Mouse (Mus musculus) lung, embryonic 15.5 days (tissue): ENCODE measurements around the gene Proca1. TPM values are rescaled to one million over a fixed set of nuclear protein-coding genes. Genes with fewer than 3 reads are reported as not detected.

Experiments used
- ATAC-seq: fragments of 200-750 bp; cut with Nextera tagmentation; 2 replicates; pipeline ENCODE4 v1.8.0; 2017; ENCODE audit warnings: moderate number of reproducible peaks, borderline replicate concordance; ENCODE audit not compliant: low FRiP score, low TSS enrichment; ENCODE audit errors: extremely low read depth
- H3K27ac ChIP-seq: fragments of 300-500 bp; sonication (generic); 2 replicates; pipeline ENCODE4 v1.5.1; 2015; ENCODE audit warnings: moderate library complexity, mild to moderate bottlenecking, inconsistent platforms
- H3K27me3 ChIP-seq: fragments of 300-500 bp; sonication (generic); 2 replicates; pipeline ENCODE4 v1.6.1; 2015; ENCODE audit warnings: inconsistent platforms
- H3K36me3 ChIP-seq: fragments of 300-500 bp; sonication (generic); 2 replicates; pipeline ENCODE4 v1.6.1; 2015; ENCODE audit warnings: inconsistent platforms
- H3K4me1 ChIP-seq: fragments of 300-500 bp; sonication (generic); 2 replicates; pipeline ENCODE4 v1.6.1; 2015; ENCODE audit warnings: inconsistent platforms
- H3K4me2 ChIP-seq: fragments of 300-500 bp; sonication (generic); 2 replicates; pipeline ENCODE4 v1.6.1; 2015; ENCODE audit warnings: inconsistent platforms, mild to moderate bottlenecking, moderate library complexity
- H3K4me3 ChIP-seq: fragments of 300-500 bp; sonication (generic); 2 replicates; pipeline ENCODE4 v1.5.1; 2015; ENCODE audit warnings: mild to moderate bottlenecking, inconsistent platforms
- H3K9ac ChIP-seq: fragments of 300-500 bp; sonication (generic); 2 replicates; pipeline ENCODE4 v1.6.1; 2015; ENCODE audit warnings: inconsistent platforms
- H3K9me3 ChIP-seq: fragments of 300-500 bp; sonication (generic); 2 replicates; pipeline ENCODE4 v1.6.1; 2016; ENCODE audit warnings: inconsistent platforms
- WGBS: fragments of 180-500 bp; shearing (Covaris S2); methylation state at CpG from one replicate; pipeline ENCODE4 v1.1.7; 2015; 5-methylcytosine and 5-hydroxymethylcytosine counted together
- microRNA-seq: library from miRNA; unstranded; fragments of <30 nt; microRNA quantifications from one replicate; pipeline ENCODE4, GENCODE M21; 2016
- polyA plus RNA-seq: library from polyadenylated mRNA; unstranded; fragments of >200 nt; fragmentation: Nextera tagmentation; extraction: Ambion mirVana; gene quantifications from 2 replicates; pipeline ENCODE4 v1.2.1, GENCODE M21; 2015

The Proca1 gene
- polyA plus RNA-seq, 1 experiment from 2014 or later: 4.7 TPM

DNA sequence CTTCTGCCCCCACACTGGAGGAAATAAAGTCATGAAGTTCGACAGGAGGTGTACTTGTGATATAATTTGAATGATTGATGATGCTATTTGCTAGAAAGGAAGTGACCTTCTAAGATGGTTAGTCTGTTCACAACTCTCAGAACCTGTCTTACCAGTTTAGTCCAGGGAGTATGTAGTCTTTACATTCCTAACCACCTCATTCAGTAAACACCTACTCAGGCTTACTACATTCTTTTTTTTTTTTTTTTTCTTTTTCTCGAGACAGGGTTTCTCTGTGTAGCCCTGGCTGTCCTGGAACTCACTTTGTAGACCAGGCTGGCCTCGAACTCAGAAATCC is 53.8 kb downstream of the Proca1 start:
- peak overlapping the region; percentile 97 for H3K27ac ChIP-seq
- H3K9ac ChIP-seq: peak overlapping the region; percentile 90; the same call in 1 of the 2 replicates
- H3K27me3 ChIP-seq: no peaks in the 10 kb centered on the region
- WGBS: 36% methylated on average over 3 of the region's 3 CpGs
- H3K4me1 ChIP-seq: peaks cover 33% of the 10 kb centered on the region
- ATAC-seq: no peak
- peak overlapping the region; percentile 90 for H3K4me3 ChIP-seq
- no peaks in the 10 kb centered on the region for H3K9me3 ChIP-seq
- H3K36me3 ChIP-seq: peaks cover 13% of the 10 kb centered on the region
- H3K4me2 ChIP-seq: peak overlapping the region; percentile 69

GRCm38 (mm10) chr11:78247727-78248140 is 54.5 kb downstream of the Proca1 start:
- H3K4me2 ChIP-seq: 0 out of 2 replicates have a peak overlapping the region, but pooled peaks have one; percentile 28
- no peaks in the 10 kb centered on the region for H3K27me3 ChIP-seq
- H3K4me1 ChIP-seq: peaks cover 33% of the 10 kb centered on the region
- H3K4me3 ChIP-seq: no peak overlapping the region
- H3K27ac ChIP-seq: peak overlapping the region; percentile 55; the same call in 1 of the 2 replicates
- ATAC-seq: no peak
- 63% methylated on average over 4 of the region's 4 CpGs for WGBS
- H3K9me3 ChIP-seq: no peaks in the 10 kb centered on the region
- peaks cover 19% of the 10 kb centered on the region for H3K36me3 ChIP-seq
- no peak overlapping the region for H3K9ac ChIP-seq

Small RNA genes lying within 50 kb of the gene (microRNA-seq; reads per million reads assigned to microRNA genes)
- not detected for gene Mir7653

Other genes starting within 250 kb of the Proca1 start
- 15.5 and 15.9 TPM in 2 replicates for gene Phf12, start 210.6 kb upstream of the Proca1 start, polyA plus RNA-seq
- gene Dhrs13, start 161.1 kb upstream of the Proca1 start, polyA plus RNA-seq: 18.7 and 19.8 TPM in 2 replicates
- 65.9 and 67.2 TPM in 2 replicates for gene Flot2, start 155.5 kb upstream of the Proca1 start, polyA plus RNA-seq
- gene Eral1, start 113.0 kb upstream of the Proca1 start, polyA plus RNA-seq: 34.3 and 36.4 TPM in 2 replicates
- gene Fam222b, start 98.7 kb upstream of the Proca1 start, polyA plus RNA-seq: 12.4 and 13.9 TPM in 2 replicates
- 82.4 and 88.4 TPM in 2 replicates for gene Traf4, start 27.8 kb upstream of the Proca1 start, polyA plus RNA-seq
- gene Nek8, start 16.7 kb upstream of the Proca1 start, polyA plus RNA-seq: 19.2 and 20.3 TPM in 2 replicates
- gene Tlcd1, start 16.7 kb upstream of the Proca1 start, polyA plus RNA-seq: 20.2 and 22.9 TPM in 2 replicates
- gene Rpl23a, start 9.8 kb upstream of the Proca1 start, polyA plus RNA-seq: 1,297 and 1,378 TPM in 2 replicates
- gene Rab34, start 5.0 kb upstream of the Proca1 start, polyA plus RNA-seq: 141 and 147 TPM in 2 replicates
- gene Sdf2, start 52.4 kb downstream of the Proca1 start, polyA plus RNA-seq: 79.9 and 84.1 TPM in 2 replicates
- gene Supt6, start 52.6 kb downstream of the Proca1 start, polyA plus RNA-seq: 23.7 and 25.5 TPM in 2 replicates
- gene 2610507B11Rik, start 68.4 kb downstream of the Proca1 start, polyA plus RNA-seq: 71.1 and 75.9 TPM in 2 replicates
- 0.10 and 0.25 TPM in 2 replicates for gene BC030499, start 97.4 kb downstream of the Proca1 start, polyA plus RNA-seq
- 44.8 and 49.9 TPM in 2 replicates for gene Spag5, start 108.1 kb downstream of the Proca1 start, polyA plus RNA-seq
- gene Aldoc, start 129.6 kb downstream of the Proca1 start, polyA plus RNA-seq: 7.7 and 8.1 TPM in 2 replicates
- gene Pigs, start 135.0 kb downstream of the Proca1 start, polyA plus RNA-seq: 75.5 and 78.5 TPM in 2 replicates
- 33.4 and 35.7 TPM in 2 replicates for gene Unc119, start 150.1 kb downstream of the Proca1 start, polyA plus RNA-seq
- gene Foxn1, start 193.2 kb downstream of the Proca1 start, polyA plus RNA-seq: 0.35 and 1.9 TPM in 2 replicates
- gene Slc13a2, start 228.8 kb downstream of the Proca1 start, polyA plus RNA-seq: 0.06 and 0.12 TPM in 2 replicates